Mouse (Mus musculus) testis, adult 2 months (tissue): ENCODE results near the gene Pnkp. TPM values are rescaled to one million over a fixed set of nuclear protein-coding genes. Genes with fewer than 3 reads are reported as not detected.

Source experiments
- H3K27ac ChIP-seq: fragments of 200-500 bp; 2 replicates; pipeline ENCODE4 v1.5.1; 2012; ENCODE audit warnings: low read depth, low read length; ENCODE audit not compliant: control insufficient read depth, insufficient read depth
- H3K27me3 ChIP-seq: fragments of 200-500 bp; 2 replicates; pipeline ENCODE4 v1.6.1; 2012; ENCODE audit warnings: mild to moderate bottlenecking, low read length, moderate library complexity; ENCODE audit not compliant: control insufficient read depth, insufficient read depth
- H3K36me3 ChIP-seq: fragments of 200-500 bp; 2 replicates; pipeline ENCODE4 v1.6.1; 2012; ENCODE audit warnings: mild to moderate bottlenecking, low read length; ENCODE audit not compliant: control insufficient read depth, insufficient read depth
- H3K4me1 ChIP-seq: fragments of 200-500 bp; 2 replicates; pipeline ENCODE4 v1.6.1; 2012; ENCODE audit warnings: low read length; ENCODE audit not compliant: control insufficient read depth, insufficient read depth
- H3K4me3 ChIP-seq: fragments of 200-500 bp; 2 replicates; pipeline ENCODE4 v1.5.1; 2012; ENCODE audit warnings: low read depth, mild to moderate bottlenecking, low read length, moderate library complexity, mixed read lengths; ENCODE audit not compliant: control insufficient read depth
- CTCF ChIP-seq: fragments of 200-500 bp; IDR thresholded peaks from 2 replicates; pipeline ENCODE4 v1.5.1; 2012; ENCODE audit warnings: low read depth, mild to moderate bottlenecking, inconsistent platforms, low read length, moderate library complexity; ENCODE audit not compliant: control insufficient read depth, insufficient read depth, insufficient replicate concordance
- POLR2A ChIP-seq: fragments of 200-500 bp; IDR thresholded peaks from 2 replicates; pipeline ENCODE4 v1.6.1; 2012; ENCODE audit warnings: low read depth, mild to moderate bottlenecking, inconsistent platforms, low read length, moderate library complexity; ENCODE audit not compliant: control insufficient read depth
- polyA plus RNA-seq: library from polyadenylated mRNA; depleted of rRNA; stranded (reverse); fragments of >200 nt; gene quantifications from 2 replicates; pipeline ENCODE4 v1.2.3, GENCODE M21; 2012

The Pnkp gene
- polyA plus RNA-seq, 1 experiment, result 26.5 TPM

- H3K27ac ChIP-seq, result peak overlapping the region; percentile 27; the same call in 1 of the 2 replicates
- H3K4me3 ChIP-seq, result no peak overlapping the region
- no peaks in the 10 kb centered on the region for H3K36me3 ChIP-seq
- H3K27me3 ChIP-seq, result no peaks in the 10 kb centered on the region
- TF ChIP-seq CTCF, result peak; percentile 82
- no peak for TF ChIP-seq POLR2A
- peaks cover 29% of the 10 kb centered on the region for H3K4me1 ChIP-seq
These were observed 3.9 kb downstream of the Pnkp start for GRCm38 (mm10) chr7:44860576-44861428.

- Histone ChIP-seq H3K27ac (peak overlapping the region; percentile 16; the same call in 1 of the 2 replicates), H3K27me3 (no peaks in the 10 kb centered on the region), H3K4me3 (no peak overlapping the region), H3K4me1 (peaks cover 26% of the 10 kb centered on the region), H3K36me3 (no peaks in the 10 kb centered on the region)
- TF ChIP-seq CTCF (no peak), POLR2A (no peak)
These were observed 4.5 kb downstream of the Pnkp start for GRCm38 (mm10) chr7:44861429-44861816.

- H3K4me1 ChIP-seq, result peaks cover 25% of the 10 kb centered on the region
- no peak overlapping the region for H3K4me3 ChIP-seq
- H3K27ac ChIP-seq, result no peak overlapping the region
- H3K36me3 ChIP-seq, result no peaks in the 10 kb centered on the region
- H3K27me3 ChIP-seq, result no peaks in the 10 kb centered on the region
- TF ChIP-seq CTCF (no peak), POLR2A (no peak)
These were observed 5.5 kb downstream of the Pnkp start for GRCm38 (mm10) chr7:44862434-44862833.

- TF ChIP-seq CTCF (no peak), POLR2A (no peak)
- no peaks in the 10 kb centered on the region for H3K36me3 ChIP-seq
- H3K4me3 ChIP-seq, result no peak overlapping the region
- peaks cover 18% of the 10 kb centered on the region for H3K4me1 ChIP-seq
- H3K27me3 ChIP-seq, result no peaks in the 10 kb centered on the region
- H3K27ac ChIP-seq, result no peak overlapping the region
These were observed 6.3 kb downstream of the Pnkp start for GRCm38 (mm10) chr7:44863210-44863609.

- Histone ChIP-seq H3K4me3 (no peak overlapping the region), H3K4me1 (peaks cover 18% of the 10 kb centered on the region), H3K27ac (no peak overlapping the region), H3K27me3 (no peaks in the 10 kb centered on the region), H3K36me3 (no peaks in the 10 kb centered on the region)
- TF ChIP-seq CTCF (no peak), POLR2A (peak; percentile 27; the same call in 1 of the 2 replicates)
These were observed 7.1 kb downstream of the Pnkp start for GRCm38 (mm10) chr7:44863982-44864494.

GRCm38 (mm10) chr7:44864595-44865542, 7.9 kb downstream of the Pnkp start:
- Histone ChIP-seq H3K27me3 (no peaks in the 10 kb centered on the region), H3K27ac (no peak overlapping the region; the same call in 1 of the 2 replicates), H3K36me3 (no peaks in the 10 kb centered on the region), H3K4me1 (peaks cover 20% of the 10 kb centered on the region), H3K4me3 (no peak overlapping the region)
- no peak for TF ChIP-seq POLR2A
- TF ChIP-seq CTCF, result no peak

- TF ChIP-seq POLR2A (0 out of 2 replicates have a peak, but pooled peaks have one; percentile 26), CTCF (peak; percentile 16; the same call in 1 of the 2 replicates)
- Histone ChIP-seq H3K27ac (peak overlapping the region; percentile 46), H3K4me3 (no peak overlapping the region), H3K4me1 (peaks cover 23% of the 10 kb centered on the region), H3K36me3 (no peaks in the 10 kb centered on the region), H3K27me3 (no peaks in the 10 kb centered on the region)
These were observed 9.5 kb downstream of the Pnkp start for GRCm38 (mm10) chr7:44866276-44867009.
